Mouse (Mus musculus): ENCODE data around the gene Ston2. TPM values are rescaled to one million over a fixed set of nuclear protein-coding genes. Genes with fewer than 3 reads are reported as not detected.

Ston2 gene
- polyA plus RNA-seq, 1 experiment from 2014 or later: 11.0 TPM

- no peak overlapping the region for H3K4me2 ChIP-seq (replicated peaks; ENCODE audit: low read depth, low read length)
- H3K4me1 ChIP-seq (ENCODE audit: insufficient read depth, low read length): peaks cover 10% of the 10 kb centered on the region
- peaks cover 4% of the 10 kb centered on the region; the same call in 1 of the 2 replicates for H3K36me3 ChIP-seq (ENCODE audit: insufficient read depth, low read length)
- no peak overlapping the region for H3K4me3 ChIP-seq (ENCODE audit: low read length)
- no peak overlapping the region for H3K9ac ChIP-seq (replicated peaks; ENCODE audit: low read length)
- 93% methylated on average over 7 of the region's 7 CpGs for WGBS
- H3K27ac ChIP-seq (ENCODE audit: low read length): no peak overlapping the region
- H3K27me3 ChIP-seq (ENCODE audit: insufficient read depth, low read length): no peaks in the 10 kb centered on the region
- no peaks in the 10 kb centered on the region for H3K9me3 ChIP-seq (ENCODE audit: low read length)
- no peak for ATAC-seq (ENCODE audit: low FRiP score, low TSS enrichment)
These were observed 45.3 kb downstream of the Ston2 start for GRCm38 (mm10) chr12:91742916-91743315.

GRCm38 (mm10) chr12:91738381-91738780 lies 49.8 kb downstream of the Ston2 start:
- 84% methylated on average over 4 of the region's 4 CpGs for WGBS
- H3K4me3 ChIP-seq (ENCODE audit: low read length): no peak overlapping the region
- H3K36me3 ChIP-seq (ENCODE audit: insufficient read depth, low read length): peaks cover 4% of the 10 kb centered on the region; the same call in 1 of the 2 replicates
- ATAC-seq (ENCODE audit: low FRiP score, low TSS enrichment): no peak
- no peaks in the 10 kb centered on the region for H3K9me3 ChIP-seq (ENCODE audit: low read length)
- H3K4me2 ChIP-seq (replicated peaks; ENCODE audit: low read depth, low read length): no peak overlapping the region
- no peak overlapping the region for H3K27ac ChIP-seq (ENCODE audit: low read length)
- H3K27me3 ChIP-seq (ENCODE audit: insufficient read depth, low read length): no peaks in the 10 kb centered on the region
- peaks cover 9% of the 10 kb centered on the region; the same call in 1 of the 2 replicates for H3K4me1 ChIP-seq (ENCODE audit: insufficient read depth, low read length)
- no peak overlapping the region for H3K9ac ChIP-seq (replicated peaks; ENCODE audit: low read length)

GRCm38 (mm10) chr12:91736221-91736980 lies 51.8 kb downstream of the Ston2 start:
- Histone ChIP-seq H3K9ac (replicated peaks; ENCODE audit: low read length) (no peak overlapping the region), H3K4me2 (replicated peaks; ENCODE audit: low read depth, low read length) (no peak overlapping the region), H3K36me3 (ENCODE audit: insufficient read depth, low read length) (peaks cover 4% of the 10 kb centered on the region; the same call in 1 of the 2 replicates), H3K4me3 (ENCODE audit: low read length) (no peak overlapping the region), H3K4me1 (ENCODE audit: insufficient read depth, low read length) (peaks cover 9% of the 10 kb centered on the region; the same call in 1 of the 2 replicates), H3K27ac (ENCODE audit: low read length) (no peak overlapping the region), H3K9me3 (ENCODE audit: low read length) (no peaks in the 10 kb centered on the region), H3K27me3 (ENCODE audit: insufficient read depth, low read length) (no peaks in the 10 kb centered on the region)
- 90% methylated on average over 15 of the region's 15 CpGs for WGBS
- ATAC-seq (ENCODE audit: low FRiP score, low TSS enrichment): no peak

- H3K27ac ChIP-seq (ENCODE audit: low read length): peak overlapping the region; percentile 59
- H3K9ac ChIP-seq (replicated peaks; ENCODE audit: low read length): no peak overlapping the region
- no peaks in the 10 kb centered on the region for H3K27me3 ChIP-seq (ENCODE audit: insufficient read depth, low read length)
- no peaks in the 10 kb centered on the region for H3K9me3 ChIP-seq (ENCODE audit: low read length)
- H3K4me2 ChIP-seq (replicated peaks; ENCODE audit: low read depth, low read length): no peak overlapping the region
- H3K4me3 ChIP-seq (ENCODE audit: low read length): no peak overlapping the region
- H3K36me3 ChIP-seq (ENCODE audit: insufficient read depth, low read length): peaks cover under 1% of the 10 kb centered on the region; the same call in 1 of the 2 replicates
- H3K4me1 ChIP-seq (ENCODE audit: insufficient read depth, low read length): peaks cover 9% of the 10 kb centered on the region; the same call in 1 of the 2 replicates
- peak; percentile 85 for ATAC-seq (ENCODE audit: low FRiP score, low TSS enrichment)
- WGBS: 46% methylated on average over 15 of the region's 15 CpGs
These were observed 53.8 kb downstream of the Ston2 start for GRCm38 (mm10) chr12:91734246-91735027.

GRCm38 (mm10) chr12:91732729-91733448 lies 55.3 kb downstream of the Ston2 start:
- Histone ChIP-seq H3K4me1 (ENCODE audit: insufficient read depth, low read length) (peaks cover 9% of the 10 kb centered on the region; the same call in 1 of the 2 replicates), H3K4me3 (ENCODE audit: low read length) (no peak overlapping the region), H3K9me3 (ENCODE audit: low read length) (no peaks in the 10 kb centered on the region), H3K27ac (ENCODE audit: low read length) (no peak overlapping the region), H3K27me3 (ENCODE audit: insufficient read depth, low read length) (no peaks in the 10 kb centered on the region), H3K9ac (replicated peaks; ENCODE audit: low read length) (no peak overlapping the region), H3K36me3 (ENCODE audit: insufficient read depth, low read length) (no peaks in the 10 kb centered on the region), H3K4me2 (replicated peaks; ENCODE audit: low read depth, low read length) (no peak overlapping the region)
- no peak for ATAC-seq (ENCODE audit: low FRiP score, low TSS enrichment)
- WGBS: 44% methylated on average over 6 of the region's 6 CpGs

GRCm38 (mm10) chr12:91726202-91726601 lies 62.0 kb downstream of the Ston2 start:
- H3K4me2 ChIP-seq (replicated peaks; ENCODE audit: low read depth, low read length): no peak overlapping the region
- H3K9ac ChIP-seq (replicated peaks; ENCODE audit: low read length): no peak overlapping the region
- no peaks in the 10 kb centered on the region for H3K36me3 ChIP-seq (ENCODE audit: insufficient read depth, low read length)
- no peaks in the 10 kb centered on the region for H3K4me1 ChIP-seq (ENCODE audit: insufficient read depth, low read length)
- 85% methylated on average over 7 of the region's 7 CpGs for WGBS
- no peaks in the 10 kb centered on the region for H3K9me3 ChIP-seq (ENCODE audit: low read length)
- H3K27me3 ChIP-seq (ENCODE audit: insufficient read depth, low read length): no peaks in the 10 kb centered on the region
- H3K4me3 ChIP-seq (ENCODE audit: low read length): no peak overlapping the region
- no peak overlapping the region for H3K27ac ChIP-seq (ENCODE audit: low read length)
- ATAC-seq (ENCODE audit: low FRiP score, low TSS enrichment): no peak

GRCm38 (mm10) chr12:91723912-91724311 lies 64.3 kb downstream of the Ston2 start:
- no peak overlapping the region for H3K9ac ChIP-seq (replicated peaks; ENCODE audit: low read length)
- ATAC-seq (ENCODE audit: low FRiP score, low TSS enrichment): no peak
- H3K36me3 ChIP-seq (ENCODE audit: insufficient read depth, low read length): no peaks in the 10 kb centered on the region
- H3K9me3 ChIP-seq (ENCODE audit: low read length): no peaks in the 10 kb centered on the region
- no peak overlapping the region for H3K4me2 ChIP-seq (replicated peaks; ENCODE audit: low read depth, low read length)
- 85% methylated on average over 6 of the region's 6 CpGs for WGBS
- no peak overlapping the region for H3K27ac ChIP-seq (ENCODE audit: low read length)
- H3K4me3 ChIP-seq (ENCODE audit: low read length): no peak overlapping the region
- H3K4me1 ChIP-seq (ENCODE audit: insufficient read depth, low read length): no peaks in the 10 kb centered on the region
- no peaks in the 10 kb centered on the region for H3K27me3 ChIP-seq (ENCODE audit: insufficient read depth, low read length)

- H3K9me3 ChIP-seq (ENCODE audit: low read length): no peaks in the 10 kb centered on the region
- no peak overlapping the region for H3K4me3 ChIP-seq (ENCODE audit: low read length)
- WGBS: 83% methylated on average over 7 of the region's 7 CpGs
- no peak for ATAC-seq (ENCODE audit: low FRiP score, low TSS enrichment)
- H3K9ac ChIP-seq (replicated peaks; ENCODE audit: low read length): no peak overlapping the region
- no peak overlapping the region for H3K4me2 ChIP-seq (replicated peaks; ENCODE audit: low read depth, low read length)
- no peaks in the 10 kb centered on the region for H3K36me3 ChIP-seq (ENCODE audit: insufficient read depth, low read length)
- H3K4me1 ChIP-seq (ENCODE audit: insufficient read depth, low read length): no peaks in the 10 kb centered on the region
- no peaks in the 10 kb centered on the region for H3K27me3 ChIP-seq (ENCODE audit: insufficient read depth, low read length)
- H3K27ac ChIP-seq (ENCODE audit: low read length): no peak overlapping the region
These were observed 69.1 kb downstream of the Ston2 start for GRCm38 (mm10) chr12:91719134-91719533.

- ATAC-seq (ENCODE audit: low FRiP score, low TSS enrichment): no peak
- Histone ChIP-seq H3K9me3 (ENCODE audit: low read length) (no peaks in the 10 kb centered on the region), H3K4me3 (ENCODE audit: low read length) (no peak overlapping the region), H3K4me1 (ENCODE audit: insufficient read depth, low read length) (no peaks in the 10 kb centered on the region), H3K36me3 (ENCODE audit: insufficient read depth, low read length) (no peaks in the 10 kb centered on the region), H3K9ac (replicated peaks; ENCODE audit: low read length) (no peak overlapping the region), H3K27ac (ENCODE audit: low read length) (no peak overlapping the region), H3K27me3 (ENCODE audit: insufficient read depth, low read length) (no peaks in the 10 kb centered on the region), H3K4me2 (replicated peaks; ENCODE audit: low read depth, low read length) (no peak overlapping the region)
- WGBS: 75% methylated on average over 6 of the region's 6 CpGs
These were observed 72.5 kb downstream of the Ston2 start for GRCm38 (mm10) chr12:91715686-91716085.

All from kidney, embryonic 16.5 days (tissue).